Mouse (Mus musculus): ENCODE measurements around the gene Kazald1.

GRCm38 (mm10) chr19:45097868-45098267 lies 22.8 kb downstream of the Kazald1 start:
- no peak for TF ChIP-seq CTCF (IDR thresholded peaks at IDR 0.05 in 2 of 3, conservative IDR thresholded peaks at IDR 0.05 in 1 of 3; ENCODE audit: control insufficient read depth in 1 of 3, insufficient read depth in 1 of 3, low read depth in 2 of 3, low read length in 3 of 3, poor library complexity in 1 of 3, severe bottlenecking in 1 of 3)
- TF ChIP-seq JUND (IDR thresholded peaks at IDR 0.05; ENCODE audit: low read depth, low read length) = no peak
- no peak for TF ChIP-seq MEF2A (IDR thresholded peaks at IDR 0.05; ENCODE audit: extremely low read depth, insufficient replicate concordance, low read depth, low read length, poor library complexity, severe bottlenecking)
- TF ChIP-seq POLR2AphosphoS2 (IDR thresholded peaks at IDR 0.05; ENCODE audit: low read length) = no peak
- TF ChIP-seq EP300 (IDR thresholded peaks at IDR 0.05; ENCODE audit: low read depth in 1 of 2, low read length in 2 of 2) = no peak
